Mouse (Mus musculus): ENCODE measurements at regions not wholly inside any gene's neighbourhood (a gene's known extent, or its start where the extent isn't known, plus 50 kb on each side); places are given as distances from the start of the nearest gene placed in this dataset.

GRCm38 (mm10) chr17:74954988-74955387, 50.4 kb upstream of the Ltbp1 start:
- 88% methylated on average over 2 of the region's 2 CpGs for WGBS
- H3K4me3 ChIP-seq (ENCODE audit: low read length) = no peak overlapping the region
- TF ChIP-seq CTCF (IDR thresholded peaks at IDR 0.05; ENCODE audit: low read depth) = no peak

More at GRCm38 (mm10) chr17:74954988-74955387, 50.4 kb upstream of the Ltbp1 start:
- Histone ChIP-seq H3K4me1 (ENCODE audit: insufficient read depth, low read length) (no peaks in the 10 kb centered on the region), H3K4me2 (ENCODE audit: low read depth, low read length) (no peak overlapping the region), H3K9me3 (ENCODE audit: low read length) (no peaks in the 10 kb centered on the region), H3K27ac (no peak overlapping the region), H3K9ac (replicated peaks; ENCODE audit: low read length) (no peak overlapping the region), H3K36me3 (ENCODE audit: insufficient read depth, low read length) (no peaks in the 10 kb centered on the region), H3K27me3 (ENCODE audit: insufficient read depth, low read length) (no peaks in the 10 kb centered on the region)
- no peak for ATAC-seq
- no peak for DNase-seq (ENCODE audit: low spot score)

Measured in hindbrain, postnatal 0 days (tissue).